Mouse (Mus musculus) kidney, postnatal 4 days (tissue): ENCODE data around the gene Sdccag8.

ENCODE experiments used
- DNase-seq, 2 experiments: peaks; one replicate each; pipeline ENCODE4 v3.0.0; 2021; ENCODE audit warnings: mixed read lengths in 2 of 2

Gene Sdccag8

DNA sequence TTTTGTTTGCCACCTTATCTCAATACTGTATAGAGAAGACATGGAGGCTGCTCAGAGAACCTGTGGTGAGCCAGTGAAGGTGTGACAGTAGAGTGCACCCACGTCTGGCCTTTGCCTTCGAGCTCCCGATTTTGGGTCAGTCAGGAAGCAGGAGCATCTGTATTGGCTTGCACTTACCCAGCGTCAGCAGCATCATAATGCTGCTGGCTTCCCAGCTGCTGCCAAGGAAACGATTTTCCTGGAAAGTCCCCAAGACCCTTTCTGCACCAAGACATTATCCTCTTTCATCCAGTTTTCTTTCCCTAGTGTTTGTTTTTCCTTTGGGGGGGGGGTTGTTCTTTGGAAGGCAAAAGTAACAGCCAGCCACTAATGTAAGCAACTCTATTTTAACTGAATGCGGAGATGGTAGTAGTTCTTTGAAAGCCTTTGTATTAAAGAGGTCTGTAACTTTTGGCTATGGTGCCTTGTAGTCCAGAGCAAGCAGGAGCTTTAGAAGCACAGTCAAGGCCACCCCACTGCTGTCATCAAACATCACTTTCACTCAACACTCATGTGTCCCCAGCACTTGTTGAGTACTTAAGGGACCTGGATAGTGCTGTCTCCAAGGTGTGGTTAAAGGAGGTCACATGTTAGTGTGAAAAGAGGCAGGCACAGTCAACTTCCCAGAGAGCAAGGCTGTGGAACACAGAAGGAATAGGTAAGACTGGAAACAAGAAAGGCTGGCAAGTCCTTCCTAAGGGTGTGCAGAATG, 172.7 kb downstream of the Sdccag8 start:
- DNase-seq = no peak

DNA sequence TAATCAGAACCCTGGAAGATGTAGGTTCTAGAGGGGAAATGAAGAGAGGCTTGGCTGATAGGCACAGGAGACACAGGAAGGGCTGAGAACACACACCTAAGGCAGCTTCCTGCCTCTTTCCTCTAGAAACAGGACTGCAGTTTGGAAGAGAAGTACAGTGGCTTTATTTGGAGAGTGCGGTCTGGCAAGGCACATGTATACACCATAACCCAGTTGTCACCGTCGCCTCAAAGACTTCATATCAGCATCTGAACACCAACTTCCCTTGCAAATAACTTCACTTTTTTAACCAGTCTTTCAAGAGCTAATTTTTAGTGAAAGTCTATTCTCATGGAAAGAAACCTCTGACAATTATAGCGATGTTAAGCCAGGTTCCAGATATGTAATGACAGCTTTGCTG, 177.0 kb downstream of the Sdccag8 start:
- no peak for DNase-seq

DNA sequence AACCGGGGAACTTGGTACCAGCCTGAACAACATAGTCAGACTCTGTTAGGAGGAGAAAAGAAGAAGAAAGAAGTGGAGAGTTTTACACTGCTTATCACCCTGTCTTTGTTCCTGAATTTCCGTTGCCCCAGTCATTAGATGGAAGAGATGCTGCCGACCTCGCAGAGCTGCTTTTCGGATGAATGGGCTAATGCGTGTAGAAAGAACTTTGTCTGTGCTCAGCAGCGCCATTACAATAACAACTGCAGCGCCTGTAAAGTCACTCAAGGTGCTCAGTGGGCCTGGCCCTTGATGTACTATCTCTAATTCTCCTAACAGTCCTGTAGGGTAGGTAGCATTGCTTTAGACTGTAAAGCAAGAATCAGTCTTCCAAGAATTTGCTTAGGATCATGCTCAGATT, 178.1 kb downstream of the Sdccag8 start:
- DNase-seq = no peak

DNA sequence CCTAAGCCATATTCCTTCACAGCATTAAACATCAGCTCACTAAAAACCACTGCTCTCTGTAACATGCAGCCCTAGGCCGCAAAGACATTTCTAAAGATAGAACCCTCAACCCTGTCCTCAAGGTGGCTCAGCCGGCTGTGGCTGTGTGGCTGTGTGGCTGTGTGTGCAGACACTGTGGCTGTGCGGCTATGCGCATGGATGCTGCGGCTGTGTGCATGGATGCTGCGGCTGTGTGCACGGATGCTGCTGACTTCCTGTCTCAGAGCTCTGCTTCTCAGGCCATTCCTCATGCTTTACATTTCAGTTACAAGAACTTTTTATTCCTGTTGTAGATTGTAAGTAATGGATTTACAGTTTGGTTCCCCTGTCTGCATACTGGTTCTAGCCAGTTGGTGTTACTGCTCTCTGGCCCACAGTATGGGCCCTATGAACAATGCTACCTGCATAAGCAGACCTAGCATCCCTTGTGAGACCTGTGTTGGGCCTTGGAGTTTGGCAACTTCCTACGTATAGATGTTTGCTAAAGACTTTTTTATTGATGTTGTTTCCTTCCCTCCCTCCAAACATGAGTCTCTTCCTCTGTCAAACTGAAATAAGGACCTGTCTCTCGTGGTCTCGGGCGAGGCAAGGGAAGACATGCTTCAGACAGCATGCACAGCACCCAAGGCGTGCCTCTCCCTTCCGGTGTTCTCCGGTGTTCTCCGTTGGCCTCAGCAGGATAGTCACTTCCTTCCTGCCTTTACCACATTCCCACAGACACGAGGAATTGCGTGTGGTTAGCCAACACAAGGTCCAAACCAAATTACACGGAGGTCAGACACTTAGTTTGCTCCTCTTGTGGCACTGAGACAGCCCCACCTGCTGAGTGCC, 178.9 kb downstream of the Sdccag8 start:
- no peak for DNase-seq

DNA sequence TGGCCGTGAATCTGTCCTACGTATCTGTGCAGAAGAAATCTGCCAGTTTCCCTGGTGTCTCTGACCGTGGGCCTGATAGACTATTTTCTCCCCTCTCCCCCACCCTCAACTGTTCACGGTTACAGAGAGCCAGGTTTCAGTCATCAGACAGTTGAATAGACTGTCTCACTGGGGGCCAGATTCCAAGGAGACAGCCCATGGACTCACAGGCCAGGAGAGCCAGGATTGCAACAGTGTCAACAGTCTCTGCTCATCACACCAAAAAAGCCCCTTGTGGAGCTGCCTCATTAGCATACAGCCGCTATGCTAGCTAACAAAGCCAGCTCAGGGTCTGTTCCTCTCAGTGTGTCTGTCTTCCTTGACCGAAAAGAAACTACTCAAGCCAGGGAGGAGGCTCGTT, 179.6 kb downstream of the Sdccag8 start:
- DNase-seq = no peak

DNA sequence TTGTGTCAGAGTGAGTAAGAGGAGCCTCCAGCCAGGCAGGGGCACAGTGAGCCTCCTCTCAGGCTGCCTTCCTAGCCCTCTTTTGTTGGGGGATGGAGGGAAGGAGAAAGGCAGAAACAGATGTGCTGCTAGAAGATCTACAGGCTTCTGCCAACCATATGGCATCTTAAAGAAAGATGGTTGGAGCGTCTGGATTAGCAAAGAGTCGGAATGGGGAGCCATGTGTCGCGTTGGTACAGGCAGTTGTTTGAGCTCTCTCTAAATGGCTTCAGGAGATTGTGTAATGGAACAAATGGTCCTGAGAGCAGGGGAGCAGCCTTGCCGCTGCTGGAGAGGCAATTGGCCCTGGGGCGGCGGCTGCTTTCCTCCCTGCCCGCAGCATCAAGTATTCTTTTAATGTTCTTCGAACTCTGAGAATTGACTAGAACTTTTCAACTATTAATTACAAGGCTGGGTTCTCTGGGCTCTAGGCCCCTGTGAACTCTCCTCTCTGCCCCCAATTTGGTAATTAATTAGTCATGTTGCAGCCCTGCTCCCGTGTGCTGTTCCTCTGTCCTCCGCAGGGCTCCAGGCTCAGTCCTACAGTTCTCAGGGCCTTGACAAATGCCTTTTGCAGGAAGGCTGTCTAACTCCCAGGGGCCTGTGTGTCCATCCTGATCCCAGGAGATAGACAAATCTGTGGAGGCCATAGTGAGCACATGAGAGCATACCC, 180.4 kb downstream of the Sdccag8 start:
- no peak for DNase-seq

DNA sequence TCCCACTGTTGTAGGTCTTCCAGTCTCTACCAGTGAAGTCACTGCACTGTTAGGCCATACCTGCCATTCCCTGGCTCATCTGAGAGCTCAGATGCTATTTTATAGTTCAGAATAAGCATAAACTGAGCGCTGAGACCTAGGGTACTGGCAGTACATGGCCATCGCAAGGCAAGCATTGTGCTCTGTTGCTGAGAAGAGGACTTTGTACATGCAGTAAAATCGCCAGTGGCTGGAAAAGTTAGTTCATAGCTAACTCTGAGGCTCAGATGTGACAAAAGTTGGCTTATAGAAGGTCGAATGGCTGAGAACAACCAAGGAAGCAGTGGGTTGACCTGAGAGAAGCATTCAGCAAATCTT, 180.9 kb downstream of the Sdccag8 start:
- DNase-seq = no peak

DNA sequence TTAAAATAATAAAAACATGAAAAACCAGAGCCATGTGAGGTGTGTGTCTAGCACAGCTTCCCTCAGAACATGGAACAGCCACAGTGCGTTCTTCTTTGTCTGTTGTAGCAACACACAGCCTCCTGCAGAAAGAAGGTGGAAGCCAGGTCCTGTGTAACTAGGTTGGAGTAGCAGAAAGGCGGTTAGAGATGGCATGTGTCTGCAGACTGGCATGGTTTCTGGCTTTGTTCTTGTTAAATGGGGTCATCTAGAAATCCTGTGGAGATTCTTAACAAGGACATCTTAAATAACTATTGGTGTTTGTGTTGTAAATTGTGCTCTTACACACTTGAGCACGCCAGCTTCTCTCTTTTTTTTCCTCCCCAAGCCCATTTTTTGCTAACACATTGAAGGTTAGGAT, 181.7 kb downstream of the Sdccag8 start:
- no peak for DNase-seq

DNA sequence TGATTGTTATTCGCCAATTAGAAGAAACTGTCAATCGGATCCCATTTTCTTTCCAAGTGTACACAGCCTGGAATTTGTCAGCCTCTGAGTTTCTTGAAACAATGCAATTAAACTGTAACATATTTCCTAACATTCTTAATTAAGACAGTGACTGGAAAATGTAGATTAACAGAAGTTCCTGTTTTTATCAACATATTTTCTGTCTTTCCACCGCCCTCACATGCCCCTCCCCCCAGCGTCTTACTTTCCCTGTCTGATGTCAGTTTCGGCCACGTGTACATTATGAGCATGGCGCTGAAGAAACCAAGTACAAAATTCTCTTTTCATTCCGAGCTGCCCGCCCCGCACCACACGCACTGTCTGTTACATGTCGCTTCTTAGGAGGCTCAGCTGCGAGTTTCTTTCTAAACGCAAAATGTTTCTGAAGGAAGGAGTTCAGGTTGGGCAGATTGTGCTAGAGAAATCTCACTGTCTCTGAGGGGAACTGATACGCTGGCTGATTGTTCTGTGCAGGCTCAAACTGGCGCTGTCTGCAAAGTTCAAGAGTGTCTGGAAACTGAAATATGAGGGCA, 182.3 kb downstream of the Sdccag8 start:
- DNase-seq = peak; percentile 60 to 73

DNA sequence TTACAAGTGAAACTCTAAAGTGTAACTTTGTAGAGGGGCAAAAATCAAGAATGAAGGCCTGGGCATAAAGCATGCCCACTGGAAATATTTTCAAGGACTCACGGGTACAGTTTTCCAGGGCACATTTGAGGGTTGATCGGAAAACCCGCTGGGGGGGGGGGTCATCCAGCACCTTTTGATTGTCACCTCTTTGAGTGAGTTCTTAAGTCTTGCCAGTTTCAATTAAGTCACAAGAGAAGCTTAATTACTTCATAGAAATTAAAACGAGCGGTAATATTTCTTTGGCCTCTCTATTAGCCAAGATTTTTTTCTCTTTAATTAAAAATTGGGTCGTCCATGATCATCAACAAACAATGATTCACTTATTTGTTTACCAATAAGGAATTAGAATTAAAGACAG, 182.8 kb downstream of the Sdccag8 start:
- no peak for DNase-seq

DNA sequence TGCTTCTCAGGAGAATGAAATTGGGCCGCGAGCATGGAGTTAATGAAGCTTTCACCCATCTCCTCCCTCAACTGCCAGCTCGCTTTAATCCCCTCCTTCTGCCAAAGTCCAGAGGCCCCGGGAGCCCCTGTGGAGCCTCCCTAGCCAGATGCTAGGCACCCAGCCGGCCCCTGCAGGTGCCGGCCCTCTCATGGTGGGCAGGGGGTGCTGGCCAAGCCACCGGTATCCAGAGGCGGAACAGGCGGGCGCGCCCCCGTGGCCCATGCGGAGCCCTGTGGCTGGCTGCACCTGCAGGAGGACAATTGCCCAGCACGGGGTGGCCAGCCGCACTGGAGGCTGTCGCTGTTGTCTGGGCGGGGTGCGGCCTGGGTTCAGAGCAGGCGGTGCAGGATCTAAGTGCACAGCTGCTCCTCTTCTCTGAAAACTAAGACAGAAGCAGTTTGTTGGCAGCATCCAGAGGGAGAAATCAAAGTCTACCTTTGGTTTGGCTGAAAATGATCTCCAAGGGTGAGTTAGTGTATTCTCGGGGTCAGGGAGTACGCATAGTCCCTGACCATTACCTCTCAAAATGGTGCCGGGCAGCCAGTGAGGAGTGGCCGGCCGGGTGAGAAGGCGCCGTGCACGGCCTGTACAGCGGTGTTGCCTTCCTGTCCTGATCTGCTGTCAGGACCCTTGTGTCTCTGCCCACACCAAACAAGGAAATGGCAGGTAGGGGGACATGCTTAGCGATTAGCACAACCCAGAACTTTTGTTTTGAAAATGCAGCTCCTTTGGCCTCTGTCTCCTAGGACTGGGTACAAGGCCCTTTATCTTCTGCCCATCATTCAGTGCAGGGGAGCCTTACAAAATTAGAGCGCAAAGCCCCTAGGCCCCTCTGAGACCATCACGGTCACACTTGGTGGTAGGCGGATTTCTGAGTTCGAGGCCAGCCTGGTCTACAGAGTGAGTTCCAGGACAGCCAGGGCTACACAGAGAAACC, 183.5 kb downstream of the Sdccag8 start:
- peak; percentile 54 to 76 for DNase-seq

DNA sequence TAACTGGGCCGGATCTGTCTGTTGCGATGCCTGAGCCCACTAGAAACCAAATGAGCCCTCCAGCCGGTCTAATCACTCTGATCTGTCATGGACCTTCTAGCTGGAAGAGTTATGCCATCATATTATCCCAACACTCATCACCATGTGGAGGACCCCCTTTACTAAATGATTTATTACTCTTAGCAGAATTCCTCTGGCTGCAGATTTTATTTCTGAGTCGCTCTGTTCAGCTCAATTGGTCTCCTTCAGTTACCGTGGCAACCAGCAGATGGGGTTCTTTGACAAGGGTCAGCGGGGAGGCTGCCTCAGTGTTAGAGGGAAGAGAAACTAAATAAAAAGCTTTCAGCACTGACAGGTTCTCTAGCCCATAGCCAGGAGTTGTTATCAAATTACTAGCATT, 184.6 kb downstream of the Sdccag8 start:
- DNase-seq = peak; percentile 58 to 68

DNA sequence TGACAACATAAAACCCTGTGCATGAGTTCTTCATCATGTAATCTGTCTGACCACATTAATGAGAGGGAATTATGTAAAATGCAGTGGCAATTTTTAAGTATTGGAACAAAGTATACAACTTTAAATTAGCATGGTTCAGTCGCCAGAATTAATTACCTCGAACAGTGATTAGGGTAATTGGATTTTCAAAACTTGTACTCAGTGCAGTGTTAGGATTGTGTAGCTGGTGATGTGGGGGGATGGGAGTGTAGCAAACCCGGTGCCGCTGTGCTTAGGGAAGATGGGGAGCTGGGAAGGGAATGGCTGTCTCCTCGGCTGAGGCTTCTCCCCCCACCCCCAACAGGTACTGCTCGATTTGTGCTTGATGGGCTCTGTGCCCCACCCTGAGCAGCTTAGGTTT, 188.5 kb downstream of the Sdccag8 start:
- DNase-seq = no peak

DNA sequence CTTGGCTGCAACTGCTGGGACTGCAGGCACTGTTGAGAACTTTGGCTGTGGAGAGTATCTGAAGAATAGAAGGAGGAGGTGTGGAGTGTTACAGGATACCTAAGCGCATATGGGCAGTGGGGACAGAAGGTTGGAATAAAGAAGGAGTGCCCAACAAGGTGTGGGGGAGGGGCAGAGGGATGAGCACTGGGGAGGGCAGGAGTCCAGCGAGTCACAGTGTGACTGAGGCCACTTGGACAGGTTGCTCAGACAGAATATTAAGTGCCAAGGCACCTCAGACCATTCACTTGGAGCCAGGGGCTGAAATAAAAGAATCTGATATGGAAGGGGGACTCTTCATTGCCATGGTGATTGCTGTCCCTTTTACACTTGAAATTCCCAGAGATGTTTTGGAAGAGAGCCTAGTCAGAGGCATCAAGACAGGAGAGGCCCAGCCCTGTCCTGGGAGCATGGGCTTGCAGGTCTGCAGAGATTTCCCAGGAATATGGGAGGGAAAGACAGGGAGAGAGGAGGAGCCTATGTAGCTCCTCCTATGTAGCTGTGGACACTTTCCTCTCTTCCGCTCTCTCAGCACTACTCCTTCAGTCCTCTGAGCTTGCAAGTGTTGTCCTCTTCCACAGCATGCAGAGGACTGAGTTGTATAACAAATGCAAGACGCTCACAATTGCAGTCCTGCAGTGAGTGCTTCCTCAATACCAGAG, 189.7 kb downstream of the Sdccag8 start:
- DNase-seq = no peak

DNA sequence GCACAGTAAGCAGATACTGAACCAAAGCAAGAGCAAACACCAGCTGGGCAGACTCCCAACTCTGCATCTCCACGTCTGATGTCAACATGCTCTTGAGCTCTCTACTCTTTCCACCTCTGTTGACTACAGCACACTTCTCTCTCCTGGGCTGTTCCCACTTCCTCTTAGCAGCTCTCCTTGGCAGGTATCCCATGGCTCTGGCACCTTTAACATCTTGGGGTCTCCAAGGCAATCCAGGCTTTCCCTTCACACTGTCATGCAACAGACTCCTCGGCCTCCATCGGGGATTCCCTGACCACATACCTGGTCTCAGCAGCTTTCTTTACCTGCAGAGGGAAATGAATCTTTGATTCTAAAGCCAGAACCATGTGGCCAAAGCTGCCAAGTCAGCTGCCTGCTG, 192.9 kb downstream of the Sdccag8 start:
- DNase-seq = no peak

DNA sequence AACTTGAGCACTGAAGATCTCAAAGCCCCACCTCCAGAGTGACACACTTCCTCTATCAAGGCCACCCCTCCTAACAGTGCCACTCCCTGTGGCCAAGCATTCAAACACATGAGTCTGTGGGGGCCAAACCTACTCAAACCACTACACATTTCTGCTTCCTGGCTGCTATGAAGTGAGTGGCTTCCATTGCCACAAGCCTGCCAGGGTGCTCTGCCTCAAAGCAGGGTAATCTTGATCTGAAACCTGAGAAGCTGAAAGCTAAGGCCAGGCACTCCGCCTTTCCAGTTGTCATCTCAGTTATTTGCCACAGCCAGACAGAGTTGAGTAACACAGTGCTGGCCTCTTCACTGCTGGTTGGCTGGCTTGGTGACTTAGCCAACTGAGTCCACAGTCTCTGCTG, 194.3 kb downstream of the Sdccag8 start:
- DNase-seq = no peak

DNA sequence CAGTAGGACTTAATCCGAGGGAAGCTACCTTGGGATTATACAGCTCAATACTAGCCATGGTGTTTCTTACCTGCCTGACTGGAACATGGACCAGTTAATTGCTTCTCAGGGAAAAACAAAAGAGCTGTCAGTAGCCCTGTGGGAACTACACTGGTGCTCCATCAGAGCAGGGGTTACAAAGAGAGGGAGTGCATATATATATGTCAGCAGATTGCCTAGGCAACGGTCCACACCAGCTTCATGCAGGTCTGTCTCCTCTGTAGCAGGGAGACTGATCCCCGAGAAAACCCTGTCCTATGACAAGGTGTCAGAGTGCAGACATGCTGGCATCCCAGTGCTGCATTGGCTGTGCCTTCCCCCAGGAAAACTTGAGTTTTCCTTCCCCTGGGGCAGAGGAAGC, 195.6 kb downstream of the Sdccag8 start:
- DNase-seq = no peak

DNA sequence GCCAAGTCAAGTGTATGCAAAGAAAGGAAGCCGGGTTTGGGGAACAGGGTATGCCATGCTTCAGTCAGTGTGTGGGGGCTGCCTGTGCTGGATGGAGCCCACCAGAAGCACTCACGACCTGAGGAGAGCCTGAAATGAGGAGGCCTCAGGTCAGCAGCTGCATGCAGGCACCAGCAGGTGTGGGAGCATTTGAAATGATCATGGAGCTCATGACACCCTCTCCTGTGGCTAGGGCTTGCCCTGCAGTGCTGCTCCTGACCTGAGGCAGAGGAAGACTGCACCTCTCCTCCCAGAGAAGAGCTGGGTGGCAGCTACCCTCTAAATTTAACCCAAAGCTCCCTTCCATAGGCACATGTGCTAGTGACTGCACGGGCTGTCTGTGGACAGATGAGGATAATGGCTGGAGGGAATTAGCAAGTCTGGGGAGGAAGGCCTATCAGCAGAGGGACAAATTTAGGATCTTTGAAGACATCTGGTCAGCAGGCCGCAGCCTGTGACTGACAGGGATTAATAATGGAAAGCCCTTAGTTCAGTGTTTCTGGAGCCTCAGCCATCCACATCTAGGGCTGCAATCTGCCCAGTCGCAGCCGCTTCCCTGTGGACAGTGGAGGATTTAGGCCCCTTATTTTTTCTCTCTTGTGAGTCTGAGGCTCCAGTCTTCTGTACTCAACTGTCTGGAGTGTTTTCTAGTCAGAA, 196.3 kb downstream of the Sdccag8 start:
- DNase-seq = no peak

DNA sequence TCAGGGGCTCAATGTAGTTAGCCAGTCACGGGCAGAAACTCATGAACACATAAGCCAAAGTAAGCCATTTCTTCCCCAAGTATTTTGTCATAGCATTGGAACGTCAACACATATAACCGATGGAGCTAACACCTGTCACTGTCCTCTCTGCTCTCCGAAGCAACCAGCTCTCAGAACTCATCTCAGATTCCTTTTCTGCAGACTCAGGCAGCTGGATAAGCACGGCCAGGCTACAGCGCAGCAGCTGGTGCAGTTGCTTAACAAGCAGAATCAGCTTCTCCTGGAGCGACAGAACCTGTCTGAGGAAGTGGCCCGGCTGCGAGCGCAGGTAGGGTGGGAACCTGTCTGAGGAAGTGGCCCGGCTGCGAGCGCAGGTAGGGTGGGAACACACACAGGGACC, 197.2 kb downstream of the Sdccag8 start:
- no peak for DNase-seq

DNA sequence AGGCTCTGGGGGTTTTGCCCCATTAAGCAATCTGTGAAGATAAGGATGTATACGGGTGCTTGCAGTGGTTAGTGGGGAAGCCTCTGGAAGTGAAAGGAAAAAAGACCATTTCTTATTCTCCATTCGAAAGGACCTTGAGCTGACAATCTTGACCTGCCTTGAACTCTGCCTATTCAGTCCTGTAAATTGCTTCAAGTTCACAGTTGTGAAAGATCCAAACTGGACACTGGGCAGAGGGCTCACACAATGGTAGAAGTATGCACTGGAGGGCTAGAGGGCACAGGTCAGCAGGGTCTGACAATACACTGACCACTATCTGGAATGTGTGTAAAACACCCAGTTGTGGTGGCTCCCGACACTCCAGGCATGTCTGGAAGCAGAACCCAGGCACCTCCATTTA, 198.3 kb downstream of the Sdccag8 start:
- no peak for DNase-seq

DNA sequence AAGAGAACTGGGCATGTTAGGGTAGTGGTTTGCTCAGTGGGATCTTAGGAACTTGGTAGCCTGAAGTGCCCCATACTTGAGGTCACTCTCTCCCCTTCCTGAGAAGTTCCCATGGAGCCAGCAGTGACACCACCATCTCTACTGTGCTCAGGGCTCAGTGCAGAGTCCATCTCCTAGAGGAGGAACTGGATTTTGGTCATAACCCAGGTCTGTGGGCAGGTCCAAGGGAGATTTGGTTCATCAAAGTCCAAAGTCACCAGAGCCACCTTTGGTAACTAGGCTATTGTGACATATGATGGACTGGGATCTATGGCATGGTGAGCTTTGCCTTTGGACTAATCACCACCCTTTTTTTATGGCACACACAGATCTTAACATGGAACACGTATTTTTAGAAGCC, 198.9 kb downstream of the Sdccag8 start:
- no peak for DNase-seq
